In the genomic region with DNA sequence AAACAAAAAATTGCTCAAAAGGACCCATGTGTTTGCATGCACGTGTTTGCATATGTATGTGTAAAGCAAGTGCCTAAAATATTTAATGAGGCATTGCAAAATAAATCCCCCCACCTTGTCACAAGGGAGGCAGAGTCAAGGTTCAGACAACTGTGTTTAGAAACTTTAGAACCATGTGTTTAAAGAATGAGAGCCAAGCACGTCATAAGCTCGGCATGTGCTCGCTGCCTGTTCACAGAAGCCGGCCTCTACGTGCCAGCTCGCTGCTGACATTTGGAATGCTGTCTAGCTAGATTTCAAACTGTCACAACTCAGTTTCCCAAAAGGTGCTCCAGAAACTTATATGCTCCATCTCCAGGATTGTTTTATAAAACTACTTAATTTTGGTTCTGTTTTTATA, we compare ENCODE assay signal across 8 mouse cellular contexts. TPM values are rescaled to one million over a fixed set of nuclear protein-coding genes. Genes with fewer than 3 reads are reported as not detected.
DNase-seq lines count a peak whose midpoint lies in the region; ATAC-seq and TF ChIP-seq lines count a peak whose summit lies in the region.

No protein-coding gene starts in this region.

- peak; percentile 79 for ATAC-seq in limb, embryonic 13.5 days (ENCODE audit: low FRiP score, low read depth)
- no peak for ATAC-seq in hindbrain, embryonic 12.5 days (ENCODE audit: low FRiP score)
- no peak for ATAC-seq in hindbrain, postnatal 0 days

- intact Hi-C loops in left cerebral cortex, postnatal 10 days (cut with DNase I): no loop called here

- H3K4me2 ChIP-seq in limb, embryonic 13.5 days (replicated peaks): no peak overlapping the region
- no peak overlapping the region for H3K4me2 ChIP-seq in hindbrain, embryonic 12.5 days (replicated peaks)
- H3K4me2 ChIP-seq in hindbrain, postnatal 0 days (ENCODE audit: low read depth, low read length): no peak overlapping the region

- no peaks in the 10 kb centered on the region for H3K27me3 ChIP-seq in heart, embryonic 10.5 days (ENCODE audit: insufficient read depth, poor library complexity, severe bottlenecking)
- H3K27me3 ChIP-seq in limb, embryonic 13.5 days: no peaks in the 10 kb centered on the region
- H3K27me3 ChIP-seq in hindbrain, embryonic 12.5 days: no peaks in the 10 kb centered on the region
- H3K27me3 ChIP-seq in hindbrain, postnatal 0 days (ENCODE audit: insufficient read depth, low read length): no peaks in the 10 kb centered on the region

- peak overlapping the region; percentile 84 for H3K27ac ChIP-seq in heart, embryonic 10.5 days
- H3K27ac ChIP-seq in limb, embryonic 13.5 days: no peak overlapping the region
- no peak overlapping the region for H3K27ac ChIP-seq in hindbrain, embryonic 12.5 days
- no peak overlapping the region for H3K27ac ChIP-seq in hindbrain, postnatal 0 days

- peaks cover 5% of the 10 kb centered on the region; the same call in 1 of the 2 replicates for H3K9me3 ChIP-seq in heart, embryonic 10.5 days
- H3K9me3 ChIP-seq in limb, embryonic 13.5 days: peaks cover 4% of the 10 kb centered on the region; the same call in 1 of the 2 replicates
- 0 out of 2 replicates have a peak, but pooled peaks cover 3% of the 10 kb centered on the region for H3K9me3 ChIP-seq in hindbrain, embryonic 12.5 days (replicated peaks)
- H3K9me3 ChIP-seq in hindbrain, postnatal 0 days (ENCODE audit: low read length): no peaks in the 10 kb centered on the region

- TF ChIP-seq CTCF in hindbrain, postnatal 0 days (IDR thresholded peaks at IDR 0.05; ENCODE audit: low read depth): no peak

- peaks cover 18% of the 10 kb centered on the region for H3K4me1 ChIP-seq in heart, embryonic 10.5 days
- H3K4me1 ChIP-seq in limb, embryonic 13.5 days: peaks cover 20% of the 10 kb centered on the region
- no peaks in the 10 kb centered on the region for H3K4me1 ChIP-seq in hindbrain, embryonic 12.5 days
- H3K4me1 ChIP-seq in hindbrain, postnatal 0 days (ENCODE audit: insufficient read depth, low read length): no peaks in the 10 kb centered on the region

- H3K36me3 ChIP-seq in heart, embryonic 10.5 days: peaks cover 2% of the 10 kb centered on the region; the same call in 1 of the 2 replicates
- no peaks in the 10 kb centered on the region for H3K36me3 ChIP-seq in limb, embryonic 13.5 days
- H3K36me3 ChIP-seq in hindbrain, embryonic 12.5 days: no peaks in the 10 kb centered on the region
- H3K36me3 ChIP-seq in hindbrain, postnatal 0 days (ENCODE audit: insufficient read depth, low read length): no peaks in the 10 kb centered on the region

- DNase-seq in cerebellum, postnatal 10 days: peak; percentile 32 to 55
- no peak for DNase-seq in cerebellum, postnatal 25 days
- peak; percentile 3 for DNase-seq in brain, adult 2 months (ENCODE audit: low read depth, low spot score)
- DNase-seq in heart, embryonic 10.5 days (ENCODE audit: low spot score): peak; percentile 78
- no peak for DNase-seq in left cerebral cortex, postnatal 10 days (ENCODE audit: extremely low spot score in 1 of 2, low spot score in 2 of 2)
- no peak for DNase-seq in hindbrain, postnatal 0 days (ENCODE audit: low spot score)

- 22% methylated on average over 7 of the region's 7 CpGs for WGBS in heart, embryonic 10.5 days
- whole genome bisulfite sequencing in limb, embryonic 13.5 days: 17% methylated on average over 7 of the region's 7 CpGs
- 69% methylated on average over 7 of the region's 7 CpGs for WGBS in hindbrain, embryonic 12.5 days
- WGBS in hindbrain, postnatal 0 days: 46% methylated on average over 7 of the region's 7 CpGs

- no peak overlapping the region for H3K4me3 ChIP-seq in heart, embryonic 10.5 days
- H3K4me3 ChIP-seq in limb, embryonic 13.5 days: no peak overlapping the region
- no peak overlapping the region for H3K4me3 ChIP-seq in hindbrain, embryonic 12.5 days
- no peak overlapping the region for H3K4me3 ChIP-seq in hindbrain, postnatal 0 days (ENCODE audit: low read length)

- no peak overlapping the region for H3K9ac ChIP-seq in limb, embryonic 13.5 days
- no peak overlapping the region for H3K9ac ChIP-seq in hindbrain, embryonic 12.5 days
- no peak overlapping the region for H3K9ac ChIP-seq in hindbrain, postnatal 0 days (replicated peaks; ENCODE audit: low read length)

RNA-seq across cellular contexts. Expression of a gene that starts 27.5 kb away (rescaled TPM):
- polyA plus RNA-seq in heart, embryonic 10.5 days (2016; fragmentation: Nextera tagmentation; extraction: Ambion mirVana): 150 and 200 TPM in 2 replicates
- polyA plus RNA-seq in limb, embryonic 13.5 days (2015; fragmentation: Nextera tagmentation; extraction: Ambion mirVana): 101 and 109 TPM in 2 replicates
- 77.8 and 88.7 TPM in 2 replicates for polyA plus RNA-seq in hindbrain, embryonic 12.5 days (2016; fragmentation: Nextera tagmentation; extraction: Ambion mirVana)
- total RNA-seq in left cerebral cortex, postnatal 10 days (2021): 10 to 100 TPM; 68.8 to 69.9 TPM
- 37.4 and 41.2 TPM in 2 replicates for total RNA-seq in hindbrain, postnatal 0 days (2014; rRNA removed)
- 66.8 and 70.2 TPM in 2 replicates for polyA plus RNA-seq in hindbrain, postnatal 0 days (2015; fragmentation: Nextera tagmentation; extraction: Ambion mirVana)

Comparison
In these comparisons a context has a peak if more than half of its experiments do, and no peak if none do; other contexts are left out.
1. DNase-seq: peak in cerebellum, postnatal 10 days (2 of 2), brain, adult 2 months (single experiment) and heart, embryonic 10.5 days (single experiment); none in cerebellum, postnatal 25 days (0 of 2), left cerebral cortex, postnatal 10 days (0 of 2) and hindbrain, postnatal 0 days (single experiment).